Mouse (Mus musculus) cerebellum, adult 2 months (tissue): Measurements from ENCODE around the gene Fbxo42. TPM values are rescaled to one million over a fixed set of nuclear protein-coding genes. Genes with fewer than 3 reads are reported as not detected.
A peak's percentile ranks its signal among the peaks of the same experiment; 100 is the strongest.

Experiments used
- DNase-seq, 2 experiments: peaks; one replicate each; pipeline ENCODE4 v3.0.0; 2021
- H3K27ac ChIP-seq: fragments of 200-500 bp; 2 replicates; pipeline ENCODE4 v1.5.1; 2012; ENCODE audit warnings: low read length, control low read depth, inconsistent platforms; ENCODE audit not compliant: insufficient read depth
- H3K27me3 ChIP-seq: fragments of 200-500 bp; 2 replicates; pipeline ENCODE4 v1.6.1; 2012; ENCODE audit warnings: inconsistent platforms, mild to moderate bottlenecking, low read length, moderate library complexity; ENCODE audit not compliant: control insufficient read depth, insufficient read depth
- H3K4me1 ChIP-seq: fragments of 200-500 bp; 2 replicates; pipeline ENCODE4 v1.6.1; 2011; ENCODE audit warnings: low read length; ENCODE audit not compliant: control insufficient read depth, insufficient read depth
- H3K4me3 ChIP-seq: fragments of 200-500 bp; replicated peaks from 2 replicates; pipeline ENCODE3; 2011; ENCODE audit warnings: mild to moderate bottlenecking, low read depth, low read length, control low read depth; ENCODE audit not compliant: insufficient read depth
- CTCF ChIP-seq: fragments of 200-500 bp; IDR thresholded peaks from 2 replicates; pipeline ENCODE4 v1.5.1; 2011; ENCODE audit warnings: low read depth, mild to moderate bottlenecking, control low read depth, low read length, moderate library complexity, borderline replicate concordance; ENCODE audit not compliant: insufficient read depth
- POLR2A ChIP-seq: fragments of 200-500 bp; IDR thresholded peaks from 2 replicates; pipeline ENCODE4 v1.6.1; 2011; ENCODE audit warnings: low read length, control low read depth, borderline replicate concordance; ENCODE audit not compliant: insufficient read depth
- WGBS: fragments of 180-500 bp; shearing (Covaris S2); methylation state at CpG from one replicate; pipeline ENCODE4 v1.1.7; 2018; 5-methylcytosine and 5-hydroxymethylcytosine counted together
- polyA plus RNA-seq: library from polyadenylated mRNA; depleted of rRNA; stranded (reverse); fragments of >200 nt; gene quantifications from 2 replicates; pipeline ENCODE4 v1.2.3, GENCODE M21; 2012

Gene Fbxo42
- polyA plus RNA-seq, 1 experiment: 21.1 TPM

GRCm38 (mm10) chr4:141113831-141114230 is 33.9 kb upstream of the Fbxo42 start:
- DNase-seq: no peak
- peaks cover 28% of the 10 kb centered on the region for H3K4me1 ChIP-seq
- H3K27me3 ChIP-seq: no peaks in the 10 kb centered on the region
- WGBS: 60% methylated on average over 7 of the region's 7 CpGs
- H3K4me3 ChIP-seq: no peak overlapping the region
- no peak overlapping the region for H3K27ac ChIP-seq
- TF ChIP-seq CTCF: no peak
- no peak for TF ChIP-seq POLR2A

DNA sequence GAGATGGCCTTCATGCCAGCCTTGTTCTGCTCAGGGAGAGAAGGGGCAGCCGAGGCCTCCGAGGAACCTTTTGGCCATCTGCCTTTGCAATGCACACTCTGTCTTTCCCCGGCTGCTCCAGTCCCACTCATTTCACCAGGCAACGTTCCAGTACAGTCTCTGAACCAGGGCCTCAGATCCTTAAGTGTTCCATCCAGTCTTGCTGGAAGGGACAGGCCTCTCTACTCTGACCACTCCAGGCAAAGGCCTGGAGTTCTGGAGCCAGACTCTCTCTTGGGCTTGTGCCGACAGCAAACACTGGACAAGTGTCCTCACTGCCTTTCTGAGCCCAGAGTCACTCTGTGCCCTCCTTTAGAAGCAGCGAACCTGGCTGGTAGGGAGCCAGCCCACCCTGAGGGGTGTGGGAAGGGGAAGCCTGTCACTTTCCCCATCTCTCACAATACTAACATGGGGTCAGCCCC is 33.2 kb upstream of the Fbxo42 start:
- peak; percentile 39 to 51 for DNase-seq
- WGBS: 15% methylated on average over 6 of the region's 6 CpGs

GRCm38 (mm10) chr4:141115398-141115797 is 32.3 kb upstream of the Fbxo42 start:
- H3K27me3 ChIP-seq: no peaks in the 10 kb centered on the region
- no peak overlapping the region for H3K27ac ChIP-seq
- WGBS: 83% methylated on average over 8 of the region's 8 CpGs
- no peak for DNase-seq
- peaks cover 42% of the 10 kb centered on the region for H3K4me1 ChIP-seq
- no peak overlapping the region for H3K4me3 ChIP-seq
- TF ChIP-seq CTCF: no peak
- TF ChIP-seq POLR2A: no peak

More for the DNA sequence above, 33.2 kb upstream of the Fbxo42 start:
- Histone ChIP-seq H3K27me3 (no peaks in the 10 kb centered on the region), H3K4me3 (no peak overlapping the region), H3K27ac (no peak overlapping the region), H3K4me1 (peaks cover 35% of the 10 kb centered on the region)
- TF ChIP-seq POLR2A (no peak), CTCF (no peak)

DNA sequence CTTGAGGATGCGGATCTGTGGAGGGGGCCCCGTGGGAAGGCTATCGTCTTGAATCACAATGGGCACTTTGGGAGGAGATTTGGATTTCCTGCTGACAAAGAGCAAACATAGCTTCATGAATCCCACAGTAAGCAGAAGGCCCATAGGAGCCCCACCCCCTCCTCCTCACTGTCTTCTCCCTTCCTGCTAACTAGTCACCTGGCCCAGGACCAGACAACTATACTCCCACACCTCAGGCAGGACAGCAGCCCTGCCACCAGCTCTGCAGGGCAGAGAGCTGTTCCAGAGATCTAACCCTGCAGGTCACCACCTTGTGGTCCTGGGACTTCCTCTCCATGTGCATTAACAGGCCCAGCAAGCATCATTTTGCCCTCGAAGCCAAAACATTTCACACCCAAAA is 29.0 kb upstream of the Fbxo42 start:
- Histone ChIP-seq H3K27me3 (no peaks in the 10 kb centered on the region), H3K4me1 (peaks cover 45% of the 10 kb centered on the region), H3K4me3 (no peak overlapping the region), H3K27ac (peak overlapping the region; percentile 26; the same call in 1 of the 2 replicates)
- WGBS: 21% methylated on average over 4 of the region's 4 CpGs
- no peak for TF ChIP-seq POLR2A
- TF ChIP-seq CTCF: no peak
- peak in 1 of 2 experiments; percentile 35 for DNase-seq

DNA sequence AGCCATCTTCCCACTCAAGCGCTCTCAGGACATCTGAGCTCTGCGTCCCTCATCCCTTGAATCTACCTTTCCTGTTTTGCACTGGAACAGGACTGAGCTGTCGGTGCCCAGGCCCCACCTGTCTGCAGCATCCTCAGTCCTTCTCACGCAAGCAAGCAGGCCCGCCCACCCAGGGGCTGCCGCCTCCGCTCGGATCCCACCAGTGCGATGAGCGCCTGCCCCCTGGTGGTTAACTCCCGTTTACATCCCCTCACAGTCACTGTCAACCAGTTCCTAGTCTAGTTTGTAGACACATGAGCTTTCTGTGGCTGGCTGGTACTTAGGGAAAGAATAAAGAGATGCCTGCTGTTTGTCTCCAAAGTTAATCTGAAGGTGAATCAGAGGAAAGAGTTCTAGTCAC is 27.0 kb upstream of the Fbxo42 start:
- H3K4me3 ChIP-seq: no peak overlapping the region
- DNase-seq: peak in 1 of 2 experiments; percentile 40
- H3K4me1 ChIP-seq: peaks cover 36% of the 10 kb centered on the region
- WGBS: 33% methylated on average over 11 of the region's 11 CpGs
- H3K27me3 ChIP-seq: no peaks in the 10 kb centered on the region
- no peak overlapping the region for H3K27ac ChIP-seq
- TF ChIP-seq CTCF: peak; percentile 60
- TF ChIP-seq POLR2A: no peak

DNA sequence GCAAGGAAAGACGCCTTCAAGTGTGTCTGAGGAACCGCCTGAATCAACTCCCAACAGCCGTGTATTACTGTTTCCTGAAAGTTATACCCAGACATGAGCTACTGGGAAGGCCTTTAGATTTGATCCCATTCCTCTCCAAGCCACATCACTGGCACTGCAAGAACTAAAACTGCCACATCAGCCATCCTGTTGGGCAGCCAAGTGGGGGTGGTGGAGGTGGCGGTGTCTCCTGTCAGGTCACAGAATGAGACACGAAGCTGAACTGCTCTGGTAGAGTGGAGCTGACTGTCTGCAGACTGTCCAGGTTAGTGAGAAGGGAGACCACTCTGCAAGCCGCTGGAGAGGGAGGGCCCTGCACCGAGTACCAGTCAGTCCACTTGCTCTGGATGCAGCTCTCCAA is 25.1 kb upstream of the Fbxo42 start:
- Histone ChIP-seq H3K4me3 (no peak overlapping the region), H3K27ac (no peak overlapping the region), H3K27me3 (no peaks in the 10 kb centered on the region), H3K4me1 (peaks cover 38% of the 10 kb centered on the region)
- DNase-seq: no peak
- TF ChIP-seq POLR2A (no peak), CTCF (no peak)
- WGBS: 74% methylated on average over 7 of the region's 7 CpGs

DNA sequence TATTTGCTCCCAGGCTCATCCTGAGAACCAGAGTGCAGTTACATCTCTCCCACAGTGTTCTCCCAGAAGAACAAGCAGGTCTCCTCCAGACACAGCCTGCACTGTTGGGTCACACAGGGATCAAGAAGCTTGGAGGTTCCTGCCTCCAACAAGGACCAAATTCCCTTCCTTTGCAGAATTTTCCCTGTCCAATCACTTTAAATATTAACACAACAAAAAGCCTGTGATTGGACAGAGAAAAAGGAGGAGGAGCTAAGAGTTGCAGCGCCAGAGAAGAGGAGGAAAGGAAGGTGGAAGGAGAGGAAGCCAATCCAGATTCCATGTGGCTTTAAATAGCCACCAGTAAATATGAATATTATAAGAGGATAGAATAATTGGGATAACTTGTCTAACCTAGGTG is 24.6 kb upstream of the Fbxo42 start:
- DNase-seq: no peak
- 29% methylated on average over 1 of the region's 1 CpGs for WGBS

GRCm38 (mm10) chr4:141129190-141129710 is 18.5 kb upstream of the Fbxo42 start:
- no peaks in the 10 kb centered on the region for H3K27me3 ChIP-seq

More for the DNA sequence above, 24.6 kb upstream of the Fbxo42 start:
- H3K27me3 ChIP-seq: no peaks in the 10 kb centered on the region
- TF ChIP-seq POLR2A: no peak
- TF ChIP-seq CTCF: no peak
- H3K4me1 ChIP-seq: peaks cover 37% of the 10 kb centered on the region
- no peak overlapping the region for H3K4me3 ChIP-seq
- H3K27ac ChIP-seq: no peak overlapping the region

More at GRCm38 (mm10) chr4:141129190-141129710, 18.5 kb upstream of the Fbxo42 start:
- no peak for DNase-seq
- Histone ChIP-seq H3K27ac (no peak overlapping the region), H3K4me1 (peaks cover 30% of the 10 kb centered on the region), H3K4me3 (no peak overlapping the region)
- 46% methylated on average over 6 of the region's 6 CpGs for WGBS
- TF ChIP-seq POLR2A: no peak
- no peak for TF ChIP-seq CTCF
